Mouse (Mus musculus) heart, postnatal 0 days (tissue): ENCODE results near the gene Itga5. TPM values are rescaled to one million over a fixed set of nuclear protein-coding genes. Genes with fewer than 3 reads are reported as not detected.

ENCODE experiments used
- ATAC-seq: fragments of 200-750 bp; cut with Nextera tagmentation; 2 replicates; pipeline ENCODE4 v1.8.0; 2017; ENCODE audit warnings: low read depth, moderate number of reproducible peaks, moderate library complexity; ENCODE audit not compliant: insufficient read depth
- DNase-seq: peaks from one replicate; pipeline ENCODE4 v3.0.0-alpha.2; 2016; ENCODE audit warnings: low spot score
- H3K27ac ChIP-seq: fragments of 300-500 bp; sonication (generic); 2 replicates; pipeline ENCODE4 v1.5.1; 2014; ENCODE audit warnings: low read depth, mild to moderate bottlenecking
- H3K27me3 ChIP-seq: fragments of 300-500 bp; sonication (generic); 2 replicates; pipeline ENCODE4 v1.6.1; 2014; ENCODE audit warnings: low read length, mixed read lengths; ENCODE audit not compliant: control insufficient read depth, insufficient read depth
- H3K36me3 ChIP-seq: fragments of 300-500 bp; sonication (generic); replicated peaks from 2 replicates; pipeline ENCODE4 v1.6.1; 2014; ENCODE audit warnings: low read length, mixed read lengths; ENCODE audit not compliant: control insufficient read depth, insufficient read depth
- H3K4me1 ChIP-seq: fragments of 300-500 bp; sonication (generic); 2 replicates; pipeline ENCODE4 v1.6.1; 2014; ENCODE audit warnings: antibody characterized with exemption; ENCODE audit not compliant: control insufficient read depth, insufficient read depth
- H3K4me2 ChIP-seq: fragments of 300-500 bp; sonication (generic); 2 replicates; pipeline ENCODE4 v1.6.1; 2014; ENCODE audit warnings: low read depth, mild to moderate bottlenecking, low read length, moderate library complexity
- H3K4me3 ChIP-seq: fragments of 300-500 bp; sonication (generic); 2 replicates; pipeline ENCODE4 v1.5.1; 2014; ENCODE audit warnings: low read depth, low read length
- H3K9ac ChIP-seq: fragments of 300-500 bp; sonication (generic); replicated peaks from 2 replicates; pipeline ENCODE4 v1.6.1; 2014; ENCODE audit warnings: low read depth, low read length, mixed read lengths
- H3K9me3 ChIP-seq: fragments of 300-500 bp; sonication (generic); replicated peaks from 2 replicates; pipeline ENCODE4 v1.6.1; 2016; ENCODE audit warnings: low read length; ENCODE audit not compliant: control insufficient read depth
- CTCF ChIP-seq: IDR thresholded peaks from 2 replicates; pipeline ENCODE4 v1.5.1; 2016; ENCODE audit warnings: antibody characterized with exemption, control low read depth, low read depth
- EP300 ChIP-seq: IDR thresholded peaks from 2 replicates; pipeline ENCODE4 v1.6.1; 2016; ENCODE audit warnings: antibody characterized with exemption, low read depth
- WGBS: fragments of 180-500 bp; shearing (Covaris S2); extraction: QIAGEN DNeasy Blood & Tissue Kit; methylation state at CpG from one replicate; pipeline ENCODE4 v1.1.7; 2014; 5-methylcytosine and 5-hydroxymethylcytosine counted together
- polyA plus RNA-seq: library from polyadenylated mRNA; unstranded; fragments of >200 nt; fragmentation: Nextera tagmentation; extraction: Ambion mirVana; gene quantifications from 2 replicates; pipeline ENCODE4 v1.2.1, GENCODE M21; 2015
- total RNA-seq: library from RNA; depleted of rRNA; stranded (reverse); fragments of >200 nt; gene quantifications from 2 replicates; pipeline ENCODE4 v1.2.3, GENCODE M21; 2014; ENCODE audit warnings: low replicate concordance

The Itga5 gene
- total and polyA plus RNA-seq, 2 experiments from 2014 or later, result 47.5 to 83.3 TPM

- Histone ChIP-seq H3K4me1 (peaks cover 8% of the 10 kb centered on the region), H3K36me3 (no peaks in the 10 kb centered on the region), H3K9ac (peak overlapping the region; percentile 68), H3K4me2 (peak overlapping the region; percentile 87), H3K27me3 (0 out of 2 replicates have a peak, but pooled peaks cover 8% of the 10 kb centered on the region), H3K27ac (peak overlapping the region; percentile 85), H3K4me3 (peak overlapping the region; percentile 61), H3K9me3 (no peaks in the 10 kb centered on the region)
- TF ChIP-seq EP300, result peak; percentile 97
- no peak for TF ChIP-seq CTCF
- ATAC-seq, result peak; percentile 96
- under 1% methylated on average over 71 of the region's 71 CpGs for WGBS
- DNase-seq, result peak; percentile 98
Observed at GRCm38 (mm10) chr15:103305070-103305678, 61.4 kb downstream of the Itga5 start.

GRCm38 (mm10) chr15:103304616-103304969 lies 62.0 kb downstream of the Itga5 start:
- TF ChIP-seq EP300, result no peak
- TF ChIP-seq CTCF, result no peak
- Histone ChIP-seq H3K27me3 (0 out of 2 replicates have a peak, but pooled peaks cover 7% of the 10 kb centered on the region), H3K4me3 (peak overlapping the region; percentile 61), H3K36me3 (no peaks in the 10 kb centered on the region), H3K4me1 (peaks cover 12% of the 10 kb centered on the region), H3K9ac (peak overlapping the region; percentile 54), H3K27ac (peak overlapping the region; percentile 74), H3K9me3 (no peaks in the 10 kb centered on the region), H3K4me2 (peak overlapping the region; percentile 87)
- WGBS, result under 1% methylated on average over 9 of the region's 9 CpGs
- ATAC-seq, result no peak
- no peak for DNase-seq

GRCm38 (mm10) chr15:103303916-103304615 lies 62.5 kb downstream of the Itga5 start:
- Histone ChIP-seq H3K4me2 (peak overlapping the region; percentile 87), H3K4me3 (peak overlapping the region; percentile 61; the same call in 1 of the 2 replicates), H3K4me1 (peaks cover 12% of the 10 kb centered on the region), H3K27me3 (0 out of 2 replicates have a peak, but pooled peaks cover 2% of the 10 kb centered on the region), H3K9me3 (no peaks in the 10 kb centered on the region), H3K9ac (peak overlapping the region; percentile 54; the same call in 1 of the 2 replicates), H3K36me3 (peaks cover 3% of the 10 kb centered on the region), H3K27ac (peak overlapping the region; percentile 74)
- WGBS, result 14% methylated on average over 8 of the region's 8 CpGs
- ATAC-seq (no peak), DNase-seq (no peak)
- TF ChIP-seq CTCF, result no peak
- no peak for TF ChIP-seq EP300

GRCm38 (mm10) chr15:103302341-103303021 lies 64.1 kb downstream of the Itga5 start:
- ATAC-seq (no peak), DNase-seq (no peak)
- Histone ChIP-seq H3K36me3 (peaks cover 19% of the 10 kb centered on the region), H3K9ac (no peak overlapping the region), H3K4me2 (no peak overlapping the region), H3K27me3 (no peaks in the 10 kb centered on the region), H3K4me3 (no peak overlapping the region), H3K27ac (no peak overlapping the region), H3K4me1 (peaks cover 12% of the 10 kb centered on the region), H3K9me3 (no peaks in the 10 kb centered on the region)
- TF ChIP-seq CTCF (no peak), EP300 (no peak)
- 62% methylated on average over 6 of the region's 6 CpGs for WGBS

GRCm38 (mm10) chr15:103301547-103302340 lies 64.8 kb downstream of the Itga5 start:
- H3K9me3 ChIP-seq, result no peaks in the 10 kb centered on the region
- H3K4me3 ChIP-seq, result no peak overlapping the region

More at GRCm38 (mm10) chr15:103301547-103302340, 64.8 kb downstream of the Itga5 start:
- 48% methylated on average over 5 of the region's 5 CpGs for WGBS
- Histone ChIP-seq H3K27ac (no peak overlapping the region), H3K4me1 (peaks cover 12% of the 10 kb centered on the region), H3K9ac (no peak overlapping the region), H3K36me3 (peaks cover 27% of the 10 kb centered on the region), H3K27me3 (no peaks in the 10 kb centered on the region), H3K4me2 (no peak overlapping the region)
- no peak for TF ChIP-seq EP300
- no peak for TF ChIP-seq CTCF
- DNase-seq (no peak), ATAC-seq (no peak)
